Mouse (Mus musculus) neural tube, embryonic 14.5 days (tissue): ENCODE results near the gene Aacs. TPM values are rescaled to one million over a fixed set of nuclear protein-coding genes. Genes with fewer than 3 reads are reported as not detected.
A peak's percentile ranks its signal among the peaks of the same experiment; 100 is the strongest.
"Not testable (repeated sequence)": the region's sequence is repeated elsewhere in the genome, so short reads cannot be mapped to it uniquely, and the experiment has no call there.

Source experiments
- ATAC-seq: fragments of 200-750 bp; cut with Nextera tagmentation; 2 replicates; pipeline ENCODE4 v1.8.0; 2017; ENCODE audit warnings: low read depth, mild to moderate bottlenecking, moderate TSS enrichment, moderate library complexity
- H3K27ac ChIP-seq: fragments of 300-500 bp; sonication (generic); 2 replicates; pipeline ENCODE4 v1.5.1; 2014; ENCODE audit warnings: low read depth, mild to moderate bottlenecking, control low read depth, low read length, moderate library complexity, mixed read lengths
- H3K27me3 ChIP-seq: fragments of 300-500 bp; sonication (generic); 2 replicates; pipeline ENCODE4 v1.6.1; 2014; ENCODE audit warnings: low read length; ENCODE audit not compliant: control insufficient read depth, insufficient read depth
- H3K36me3 ChIP-seq: fragments of 300-500 bp; sonication (generic); 2 replicates; pipeline ENCODE4 v1.6.1; 2014; ENCODE audit warnings: low read length, mixed read lengths; ENCODE audit not compliant: control insufficient read depth, insufficient read depth
- H3K4me1 ChIP-seq: fragments of 300-500 bp; sonication (generic); 2 replicates; pipeline ENCODE4 v1.6.1; 2014; ENCODE audit warnings: low read length; ENCODE audit not compliant: control insufficient read depth, insufficient read depth
- H3K4me2 ChIP-seq: fragments of 300-500 bp; sonication (generic); 2 replicates; pipeline ENCODE4 v1.6.1; 2014; ENCODE audit warnings: mild to moderate bottlenecking, low read depth, low read length, control low read depth
- H3K4me3 ChIP-seq: fragments of 300-500 bp; sonication (generic); 2 replicates; pipeline ENCODE4 v1.5.1; 2014; ENCODE audit warnings: low read depth, low read length, control low read depth, mixed read lengths
- H3K9ac ChIP-seq: fragments of 300-500 bp; sonication (generic); replicated peaks from 2 replicates; pipeline ENCODE4 v1.6.1; 2014; ENCODE audit warnings: low read depth, mild to moderate bottlenecking, control low read depth, low read length, mixed read lengths
- H3K9me3 ChIP-seq: fragments of 300-500 bp; sonication (generic); 2 replicates; pipeline ENCODE4 v1.6.1; 2016; ENCODE audit warnings: low read length; ENCODE audit not compliant: control insufficient read depth
- WGBS: fragments of 180-500 bp; shearing (Covaris S2); extraction: QIAGEN DNeasy Blood & Tissue Kit; methylation state at CpG from one replicate; pipeline ENCODE4 v1.1.7; 2014; 5-methylcytosine and 5-hydroxymethylcytosine counted together
- polyA plus RNA-seq: library from polyadenylated mRNA; unstranded; fragments of >200 nt; fragmentation: Nextera tagmentation; extraction: Ambion mirVana; gene quantifications from 2 replicates; pipeline ENCODE4 v1.2.1, GENCODE M21; 2014

The Aacs gene
- polyA plus RNA-seq, 1 experiment from 2014 or later, result 78.9 TPM

DNA sequence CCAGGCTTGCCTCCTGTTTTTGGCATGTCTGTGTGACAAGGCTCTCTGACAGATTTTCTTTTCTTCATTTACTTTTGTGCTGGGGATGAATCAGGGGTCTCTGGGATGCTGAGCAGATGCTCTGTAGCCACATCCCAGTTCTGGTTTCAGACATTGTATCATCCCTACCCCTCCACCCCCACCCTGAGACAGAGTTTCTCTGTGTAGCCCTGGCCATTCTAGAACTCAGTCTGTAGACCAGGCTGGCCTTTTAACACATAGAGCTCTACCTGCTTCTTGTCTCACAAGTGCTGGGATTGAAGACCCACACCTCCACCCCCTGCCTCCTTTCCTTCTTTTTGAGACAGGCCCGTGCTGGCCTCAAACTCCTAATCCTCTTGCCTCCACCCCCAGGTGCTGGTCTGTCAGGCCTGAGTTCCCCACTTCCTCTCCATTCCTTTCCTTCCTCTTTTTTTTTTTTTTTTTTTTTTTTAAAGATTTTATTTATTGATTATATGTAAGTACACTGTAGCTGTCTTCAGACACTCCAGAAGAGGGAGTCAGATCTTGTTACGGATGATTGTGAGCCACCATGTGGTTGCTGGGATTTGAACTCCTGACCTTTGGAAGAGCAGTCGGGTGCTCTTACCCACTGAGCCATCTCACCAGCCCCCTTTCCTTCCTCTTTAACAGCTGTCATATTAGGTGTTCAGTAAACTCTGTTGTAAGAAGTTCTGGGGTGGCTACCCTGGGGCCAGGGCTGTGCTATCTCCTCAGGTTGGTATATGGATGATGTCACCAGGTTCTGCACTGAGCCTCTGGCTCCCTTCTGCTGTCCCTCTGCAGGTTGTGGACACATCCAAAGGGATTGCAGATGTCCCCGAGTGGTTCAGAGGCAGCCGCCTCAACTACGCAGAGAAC, 8.3 kb downstream of the Aacs start:
- WGBS, result 86% methylated on average over 5 of the region's 6 CpGs
- Histone ChIP-seq H3K9ac (no peak overlapping the region), H3K9me3 (no peaks in the 10 kb centered on the region), H3K4me1 (peaks cover 10% of the 10 kb centered on the region), H3K27ac (no peak overlapping the region), H3K27me3 (no peaks in the 10 kb centered on the region), H3K36me3 (peaks cover 14% of the 10 kb centered on the region), H3K4me2 (no peak overlapping the region), H3K4me3 (no peak overlapping the region)
- ATAC-seq, result no peak

- no peak overlapping the region for H3K4me2 ChIP-seq
- H3K27me3 ChIP-seq, result no peaks in the 10 kb centered on the region
- no peak for ATAC-seq
- H3K9me3 ChIP-seq, result no peaks in the 10 kb centered on the region
- 93% methylated on average over 4 of the region's 4 CpGs for whole genome bisulfite sequencing
- peaks cover 19% of the 10 kb centered on the region for H3K36me3 ChIP-seq
- H3K4me1 ChIP-seq, result peaks cover 10% of the 10 kb centered on the region
- H3K9ac ChIP-seq, result no peak overlapping the region
- H3K27ac ChIP-seq, result no peak overlapping the region
- H3K4me3 ChIP-seq, result no peak overlapping the region
These were observed 9.6 kb downstream of the Aacs start for GRCm38 (mm10) chr5:125485031-125485778.

- no peak overlapping the region for H3K4me3 ChIP-seq
- H3K4me1 ChIP-seq, result peaks cover 6% of the 10 kb centered on the region; the same call in 1 of the 2 replicates
- ATAC-seq, result no peak
- no peaks in the 10 kb centered on the region for H3K27me3 ChIP-seq
- H3K9ac ChIP-seq, result no peak overlapping the region
- H3K27ac ChIP-seq, result no peak overlapping the region
- no peaks in the 10 kb centered on the region for H3K9me3 ChIP-seq
- WGBS, result 92% methylated on average over 1 of the region's 1 CpGs
- H3K36me3 ChIP-seq, result peaks cover 19% of the 10 kb centered on the region
- no peak overlapping the region for H3K4me2 ChIP-seq
These were observed 10.5 kb downstream of the Aacs start for GRCm38 (mm10) chr5:125486088-125486487.

DNA sequence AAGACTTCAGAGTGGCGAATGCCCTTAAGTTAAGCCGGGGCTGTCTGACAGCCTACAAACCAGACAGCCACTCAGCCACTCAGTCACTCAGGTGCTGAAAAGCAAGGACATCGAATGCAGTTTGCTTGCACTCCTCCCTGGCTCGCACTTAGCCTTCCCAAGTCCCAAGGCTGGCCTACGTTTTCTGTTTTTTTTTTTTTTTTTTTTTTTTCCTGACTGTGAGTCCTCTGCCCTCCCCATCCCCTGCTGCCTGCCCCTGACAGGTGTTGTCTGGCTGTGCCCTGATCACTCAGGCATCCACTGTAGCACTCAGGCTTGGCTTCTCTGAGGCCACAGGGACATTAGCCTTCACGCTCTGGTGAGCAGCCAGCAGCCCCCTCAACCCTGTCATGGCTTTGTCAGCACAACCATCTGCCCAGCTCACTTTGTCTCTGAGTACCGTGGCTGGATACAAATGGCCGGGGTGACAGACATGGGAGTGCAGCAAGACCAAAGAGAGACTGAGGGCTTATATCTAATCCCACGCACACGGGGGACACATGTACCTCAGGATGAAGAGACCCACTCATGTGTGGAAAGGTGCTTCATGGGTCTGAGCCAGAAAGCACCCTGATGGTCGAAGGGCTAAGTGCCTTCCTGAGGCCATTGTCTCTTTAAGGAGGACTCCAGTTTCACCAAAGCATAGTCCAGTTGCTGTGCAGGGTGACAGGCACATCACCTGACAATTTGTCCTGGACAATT, 11.9 kb downstream of the Aacs start:
- Histone ChIP-seq H3K9ac (no peak overlapping the region), H3K4me1 (peaks cover 6% of the 10 kb centered on the region; the same call in 1 of the 2 replicates), H3K4me2 (no peak overlapping the region), H3K36me3 (peaks cover 19% of the 10 kb centered on the region), H3K4me3 (no peak overlapping the region), H3K27ac (0 out of 2 replicates have a peak overlapping the region, but pooled peaks have one; percentile 34), H3K27me3 (no peaks in the 10 kb centered on the region), H3K9me3 (no peaks in the 10 kb centered on the region)
- no peak for ATAC-seq
- 51% methylated on average over 11 of the region's 11 CpGs for WGBS

DNA sequence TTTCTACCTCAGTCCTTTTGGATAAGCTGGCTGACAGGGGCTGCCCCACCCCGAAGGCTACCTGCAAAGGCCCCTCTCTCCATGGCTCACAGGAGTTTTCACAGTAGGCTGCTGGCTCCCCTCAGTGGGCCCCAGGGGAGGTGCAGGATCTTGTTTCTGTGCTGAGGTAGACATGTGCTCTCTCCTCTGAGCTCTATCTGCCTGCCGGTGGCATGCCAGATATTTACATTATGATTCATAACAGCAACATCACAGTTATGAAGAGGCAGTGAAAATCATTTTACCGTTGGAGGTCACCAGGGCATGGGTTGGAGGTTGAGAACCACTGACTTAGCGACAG, 12.5 kb downstream of the Aacs start:
- ATAC-seq, result no peak
- peaks cover 19% of the 10 kb centered on the region for H3K36me3 ChIP-seq
- 75% methylated on average over 4 of the region's 4 CpGs for WGBS

DNA sequence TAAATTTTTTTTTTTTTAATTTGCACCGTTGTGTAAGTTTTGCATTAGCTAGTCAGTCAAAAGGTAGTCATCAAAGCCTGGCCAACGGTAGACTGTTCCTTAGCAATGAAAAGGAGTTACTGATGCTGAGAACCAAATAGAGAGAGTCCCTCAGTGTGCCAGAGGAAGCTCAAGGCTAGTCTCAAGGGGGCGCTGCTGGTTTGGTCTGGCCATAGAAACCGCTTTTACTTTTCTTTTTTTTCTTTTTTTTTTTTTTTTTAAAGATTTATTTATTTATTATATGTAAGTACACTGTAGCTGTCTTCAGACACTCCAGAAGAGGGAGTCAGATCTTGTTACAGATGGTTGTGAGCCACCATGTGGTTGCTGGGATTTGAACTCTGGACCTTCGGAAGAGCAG, 13.3 kb downstream of the Aacs start:
- H3K36me3 ChIP-seq, result peaks cover 13% of the 10 kb centered on the region; the same call in 1 of the 2 replicates
- not testable (repeated sequence) for H3K9me3 ChIP-seq, ATAC-seq, H3K27ac ChIP-seq, H3K9ac ChIP-seq, H3K4me3 ChIP-seq, H3K4me1 ChIP-seq, H3K27me3 ChIP-seq, H3K4me2 ChIP-seq
- 92% methylated on average over 5 of the region's 5 CpGs for WGBS

More for the DNA sequence above, 12.5 kb downstream of the Aacs start:
- H3K9me3 ChIP-seq, result no peaks in the 10 kb centered on the region
- H3K4me1 ChIP-seq, result peaks cover 6% of the 10 kb centered on the region; the same call in 1 of the 2 replicates
- H3K27ac ChIP-seq, result 0 out of 2 replicates have a peak overlapping the region, but pooled peaks have one; percentile 34
- no peak overlapping the region for H3K4me3 ChIP-seq
- no peaks in the 10 kb centered on the region for H3K27me3 ChIP-seq
- no peak overlapping the region for H3K9ac ChIP-seq
- H3K4me2 ChIP-seq, result no peak overlapping the region

DNA sequence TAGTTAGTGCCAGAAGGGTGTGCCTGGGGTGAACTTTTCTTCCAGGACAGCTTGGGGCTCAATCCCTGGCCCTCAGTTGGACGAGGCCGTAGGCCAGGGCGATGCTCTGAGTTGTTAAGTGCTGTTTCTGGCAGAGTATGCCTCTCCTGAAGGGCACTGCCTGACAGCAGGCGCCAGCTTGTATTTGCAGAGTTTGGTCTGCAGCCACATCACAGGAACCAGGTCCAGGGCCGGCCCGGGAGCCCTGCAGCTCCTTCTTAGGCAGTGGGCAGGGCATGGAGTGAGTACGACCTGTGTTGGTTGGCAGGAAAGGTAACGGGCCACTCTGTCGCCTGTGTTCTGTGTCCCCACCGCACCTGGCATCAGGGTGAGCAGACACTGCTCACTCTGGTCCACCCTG, 15.5 kb downstream of the Aacs start:
- ATAC-seq, result no peak
- H3K4me1 ChIP-seq, result peaks cover 6% of the 10 kb centered on the region; the same call in 1 of the 2 replicates
- WGBS, result 94% methylated on average over 10 of the region's 10 CpGs
- no peak overlapping the region for H3K4me2 ChIP-seq
- H3K36me3 ChIP-seq, result 0 out of 2 replicates have a peak, but pooled peaks cover 8% of the 10 kb centered on the region
- H3K27me3 ChIP-seq, result no peaks in the 10 kb centered on the region
- no peak overlapping the region for H3K4me3 ChIP-seq
- H3K9me3 ChIP-seq, result no peaks in the 10 kb centered on the region
- no peak overlapping the region for H3K9ac ChIP-seq
- H3K27ac ChIP-seq, result no peak overlapping the region

DNA sequence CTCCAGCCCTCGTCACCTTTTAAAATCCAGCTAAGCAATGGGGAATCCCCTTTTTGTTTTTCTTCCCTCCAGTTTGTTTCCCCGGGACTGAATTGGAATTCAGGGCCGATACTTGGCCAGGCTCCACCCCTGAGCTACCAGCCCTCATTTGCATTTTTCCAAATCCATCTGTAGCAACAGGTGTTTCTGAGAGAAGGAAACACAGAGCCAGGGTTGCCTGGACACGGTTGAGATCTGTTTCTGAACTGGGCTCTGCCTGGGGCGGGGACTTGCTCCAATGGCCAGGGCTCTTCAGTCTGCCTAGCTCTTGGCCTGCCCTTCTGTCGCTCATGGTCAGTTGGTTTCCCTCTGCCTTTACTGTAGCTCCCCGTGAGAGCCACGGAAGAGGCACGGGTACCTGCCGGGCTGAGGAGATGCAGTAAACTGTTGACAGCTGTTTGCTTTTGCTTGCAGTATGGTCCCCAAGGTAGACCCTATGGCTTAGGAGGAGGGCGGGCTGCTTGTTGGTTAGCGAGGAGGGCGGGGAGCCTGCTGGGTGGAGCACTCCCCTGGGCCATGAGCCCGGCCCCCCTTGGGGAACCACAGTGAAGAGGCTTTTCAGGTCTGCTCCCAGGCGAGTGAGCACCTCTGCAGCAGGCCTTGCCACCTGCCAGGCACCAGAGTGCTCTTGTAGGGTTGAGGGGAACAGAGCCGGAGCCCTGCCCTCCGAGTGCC, 16.9 kb downstream of the Aacs start:
- ATAC-seq, result no peak
- no peak overlapping the region for H3K4me2 ChIP-seq
- H3K9ac ChIP-seq, result no peak overlapping the region
- H3K27ac ChIP-seq, result no peak overlapping the region
- no peaks in the 10 kb centered on the region for H3K27me3 ChIP-seq
- H3K9me3 ChIP-seq, result no peaks in the 10 kb centered on the region
- no peak overlapping the region for H3K4me3 ChIP-seq
- 0 out of 2 replicates have a peak, but pooled peaks cover 8% of the 10 kb centered on the region for H3K36me3 ChIP-seq
- WGBS, result 66% methylated on average over 17 of the region's 17 CpGs
- H3K4me1 ChIP-seq, result peaks cover 5% of the 10 kb centered on the region; the same call in 1 of the 2 replicates
